Mouse (Mus musculus): ENCODE measurements around the gene Rfk. TPM values are rescaled to one million over a fixed set of nuclear protein-coding genes. Genes with fewer than 3 reads are reported as not detected.

Rfk gene
- polyA plus RNA-seq, 1 experiment from 2014 or later, result 74.3 TPM

GRCm38 (mm10) chr19:17423306-17423705 is 29.5 kb downstream of the Rfk start:
- no peak overlapping the region for H3K27ac ChIP-seq (replicated peaks in 1 of 2; ENCODE audit: control insufficient read depth in 1 of 2, insufficient read depth in 1 of 2, low read depth in 2 of 2, low read length in 2 of 2)
- ATAC-seq (ENCODE audit: insufficient number of reproducible peaks, insufficient read depth, low FRiP score, low read depth), result no peak
- H3K4me2 ChIP-seq (ENCODE audit: low read length), result no peak overlapping the region
- peaks cover 0 to 5% of the 10 kb centered on the region in 2 experiments; a peak in 3 of 4 replicates for H3K4me1 ChIP-seq (ENCODE audit: control insufficient read depth in 2 of 2, insufficient read depth in 2 of 2, low read length in 2 of 2)
- WGBS, result 29% methylated on average over 3 of the region's 3 CpGs
- no peaks in the 10 kb centered on the region for H3K36me3 ChIP-seq (ENCODE audit: control insufficient read depth, insufficient read depth, low read length)
- H3K9me3 ChIP-seq (ENCODE audit: control insufficient read depth, low read length), result no peaks in the 10 kb centered on the region
- H3K27me3 ChIP-seq (ENCODE audit: control insufficient read depth, insufficient read depth, low read length), result no peaks in the 10 kb centered on the region
- no peak overlapping the region for H3K9ac ChIP-seq (ENCODE audit: low read length)
- H3K4me3 ChIP-seq (ENCODE audit: control insufficient read depth in 1 of 2, insufficient read depth in 1 of 2, low read depth in 1 of 2, low read length in 2 of 2), result no peak overlapping the region

- H3K36me3 ChIP-seq (ENCODE audit: control insufficient read depth, insufficient read depth, low read length), result no peaks in the 10 kb centered on the region
- H3K4me1 ChIP-seq (ENCODE audit: control insufficient read depth in 2 of 2, insufficient read depth in 2 of 2, low read length in 2 of 2), result peaks cover 0 to 5% of the 10 kb centered on the region in 2 experiments; a peak in 2 of 4 replicates
- H3K4me2 ChIP-seq (ENCODE audit: low read length), result no peak overlapping the region
- H3K4me3 ChIP-seq (ENCODE audit: control insufficient read depth in 1 of 2, insufficient read depth in 1 of 2, low read depth in 1 of 2, low read length in 2 of 2), result no peak overlapping the region
- no peaks in the 10 kb centered on the region for H3K9me3 ChIP-seq (ENCODE audit: control insufficient read depth, low read length)
- no peak overlapping the region for H3K27ac ChIP-seq (replicated peaks in 1 of 2; ENCODE audit: control insufficient read depth in 1 of 2, insufficient read depth in 1 of 2, low read depth in 2 of 2, low read length in 2 of 2)
- 84% methylated on average over 2 of the region's 2 CpGs for WGBS
- no peak for ATAC-seq (ENCODE audit: insufficient number of reproducible peaks, insufficient read depth, low FRiP score, low read depth)
- H3K27me3 ChIP-seq (ENCODE audit: control insufficient read depth, insufficient read depth, low read length), result no peaks in the 10 kb centered on the region
- H3K9ac ChIP-seq (ENCODE audit: low read length), result no peak overlapping the region
Measured at GRCm38 (mm10) chr19:17427824-17428560, 34.1 kb downstream of the Rfk start.

- Histone ChIP-seq H3K27me3 (ENCODE audit: control insufficient read depth, insufficient read depth, low read length) (no peaks in the 10 kb centered on the region), H3K9me3 (ENCODE audit: control insufficient read depth, low read length) (no peaks in the 10 kb centered on the region), H3K4me3 (ENCODE audit: control insufficient read depth in 1 of 2, insufficient read depth in 1 of 2, low read depth in 1 of 2, low read length in 2 of 2) (no peak overlapping the region), H3K36me3 (ENCODE audit: control insufficient read depth, insufficient read depth, low read length) (no peaks in the 10 kb centered on the region), H3K4me2 (ENCODE audit: low read length) (no peak overlapping the region), H3K4me1 (ENCODE audit: control insufficient read depth in 2 of 2, insufficient read depth in 2 of 2, low read length in 2 of 2) (peaks cover 0 to 1% of the 10 kb centered on the region in 2 experiments; a peak in 2 of 4 replicates), H3K27ac (replicated peaks in 1 of 2; ENCODE audit: control insufficient read depth in 1 of 2, insufficient read depth in 1 of 2, low read depth in 2 of 2, low read length in 2 of 2) (no peak overlapping the region), H3K9ac (ENCODE audit: low read length) (no peak overlapping the region)
- WGBS, result 66% methylated on average over 2 of the region's 2 CpGs
- no peak for ATAC-seq (ENCODE audit: insufficient number of reproducible peaks, insufficient read depth, low FRiP score, low read depth)
Measured at GRCm38 (mm10) chr19:17428561-17428914, 34.7 kb downstream of the Rfk start.

GRCm38 (mm10) chr19:17436651-17437050 is 42.8 kb downstream of the Rfk start:
- Histone ChIP-seq H3K9me3 (ENCODE audit: control insufficient read depth, low read length) (no peaks in the 10 kb centered on the region), H3K4me2 (ENCODE audit: low read length) (no peak overlapping the region), H3K36me3 (ENCODE audit: control insufficient read depth, insufficient read depth, low read length) (no peaks in the 10 kb centered on the region), H3K4me3 (ENCODE audit: control insufficient read depth in 1 of 2, insufficient read depth in 1 of 2, low read depth in 1 of 2, low read length in 2 of 2) (no peak overlapping the region), H3K27me3 (ENCODE audit: control insufficient read depth, insufficient read depth, low read length) (no peaks in the 10 kb centered on the region), H3K4me1 (ENCODE audit: control insufficient read depth in 2 of 2, insufficient read depth in 2 of 2, low read length in 2 of 2) (no peaks in the 10 kb centered on the region), H3K27ac (replicated peaks in 1 of 2; ENCODE audit: control insufficient read depth in 1 of 2, insufficient read depth in 1 of 2, low read depth in 2 of 2, low read length in 2 of 2) (no peak overlapping the region), H3K9ac (ENCODE audit: low read length) (no peak overlapping the region)
- 89% methylated on average over 1 of the region's 1 CpGs for WGBS
- ATAC-seq (ENCODE audit: insufficient number of reproducible peaks, insufficient read depth, low FRiP score, low read depth), result no peak

- no peaks in the 10 kb centered on the region for H3K4me1 ChIP-seq (ENCODE audit: control insufficient read depth in 2 of 2, insufficient read depth in 2 of 2, low read length in 2 of 2)
- no peaks in the 10 kb centered on the region for H3K27me3 ChIP-seq (ENCODE audit: control insufficient read depth, insufficient read depth, low read length)
- no peak for ATAC-seq (ENCODE audit: insufficient number of reproducible peaks, insufficient read depth, low FRiP score, low read depth)
- H3K36me3 ChIP-seq (ENCODE audit: control insufficient read depth, insufficient read depth, low read length), result no peaks in the 10 kb centered on the region
- H3K4me2 ChIP-seq (ENCODE audit: low read length), result no peak overlapping the region
- WGBS, result 68% methylated on average over 4 of the region's 4 CpGs
- H3K9me3 ChIP-seq (ENCODE audit: control insufficient read depth, low read length), result no peaks in the 10 kb centered on the region
- H3K27ac ChIP-seq (replicated peaks in 1 of 2; ENCODE audit: control insufficient read depth in 1 of 2, insufficient read depth in 1 of 2, low read depth in 2 of 2, low read length in 2 of 2), result no peak overlapping the region
- no peak overlapping the region for H3K9ac ChIP-seq (ENCODE audit: low read length)
- no peak overlapping the region for H3K4me3 ChIP-seq (ENCODE audit: control insufficient read depth in 1 of 2, insufficient read depth in 1 of 2, low read depth in 1 of 2, low read length in 2 of 2)
Measured at GRCm38 (mm10) chr19:17439476-17440189, 45.8 kb downstream of the Rfk start.

- no peaks in the 10 kb centered on the region for H3K36me3 ChIP-seq (ENCODE audit: control insufficient read depth, insufficient read depth, low read length)
- WGBS, result 85% methylated on average over 7 of the region's 7 CpGs
- no peak overlapping the region for H3K27ac ChIP-seq (replicated peaks in 1 of 2; ENCODE audit: control insufficient read depth in 1 of 2, insufficient read depth in 1 of 2, low read depth in 2 of 2, low read length in 2 of 2)
- H3K9me3 ChIP-seq (ENCODE audit: control insufficient read depth, low read length), result no peaks in the 10 kb centered on the region
- H3K27me3 ChIP-seq (ENCODE audit: control insufficient read depth, insufficient read depth, low read length), result no peaks in the 10 kb centered on the region
- H3K4me2 ChIP-seq (ENCODE audit: low read length), result no peak overlapping the region
- no peak overlapping the region for H3K4me3 ChIP-seq (ENCODE audit: control insufficient read depth in 1 of 2, insufficient read depth in 1 of 2, low read depth in 1 of 2, low read length in 2 of 2)
- no peak for ATAC-seq (ENCODE audit: insufficient number of reproducible peaks, insufficient read depth, low FRiP score, low read depth)
- H3K4me1 ChIP-seq (ENCODE audit: control insufficient read depth in 2 of 2, insufficient read depth in 2 of 2, low read length in 2 of 2), result no peaks in the 10 kb centered on the region
- H3K9ac ChIP-seq (ENCODE audit: low read length), result no peak overlapping the region
Measured at GRCm38 (mm10) chr19:17443581-17443980, 49.7 kb downstream of the Rfk start.
